8 mouse cellular contexts compared by ENCODE assay signal in genomic region chr11:105182461-105182855, GRCm38 (mm10). TPM values are rescaled to one million over a fixed set of nuclear protein-coding genes. Genes with fewer than 3 reads are reported as not detected.
DNase-seq lines count a peak whose midpoint lies in the region; ATAC-seq lines count a peak whose summit lies in the region.

No protein-coding gene starts in this region.

- peaks cover 13% of the 10 kb centered on the region for H3K36me3 ChIP-seq in forebrain, embryonic 16.5 days (ENCODE audit: control insufficient read depth, insufficient read depth)
- H3K36me3 ChIP-seq in midbrain, embryonic 10.5 days, result peaks cover 46% of the 10 kb centered on the region

- peak overlapping the region; percentile 99 for H3K9ac ChIP-seq in forebrain, embryonic 16.5 days (replicated peaks; ENCODE audit: low read depth, low read length)

- H3K27ac ChIP-seq in forebrain, embryonic 16.5 days (ENCODE audit: low read length), result peak overlapping the region; percentile 84
- peak overlapping the region; percentile 99 for H3K27ac ChIP-seq in midbrain, embryonic 10.5 days (replicated peaks)

- H3K4me3 ChIP-seq in forebrain, embryonic 16.5 days (replicated peaks; ENCODE audit: low read length), result peak overlapping the region; percentile 94
- H3K4me3 ChIP-seq in midbrain, embryonic 10.5 days, result peak overlapping the region; percentile 95

- peaks cover 20% of the 10 kb centered on the region for H3K4me1 ChIP-seq in forebrain, embryonic 16.5 days (replicated peaks; ENCODE audit: control insufficient read depth, insufficient read depth, low read length)
- H3K4me1 ChIP-seq in midbrain, embryonic 10.5 days, result peaks cover 27% of the 10 kb centered on the region

- no peak for ATAC-seq in forebrain, embryonic 16.5 days

- peak overlapping the region; percentile 77 for H3K4me2 ChIP-seq in forebrain, embryonic 16.5 days (ENCODE audit: low read length)

- H3K9me3 ChIP-seq in forebrain, embryonic 16.5 days (ENCODE audit: control insufficient read depth, low read length), result no peaks in the 10 kb centered on the region
- no peaks in the 10 kb centered on the region for H3K9me3 ChIP-seq in midbrain, embryonic 10.5 days (replicated peaks)

- no peaks in the 10 kb centered on the region for H3K27me3 ChIP-seq in forebrain, embryonic 16.5 days (replicated peaks; ENCODE audit: control insufficient read depth, insufficient read depth, low read length)
- H3K27me3 ChIP-seq in midbrain, embryonic 10.5 days (ENCODE audit: low read depth, poor library complexity, severe bottlenecking), result no peaks in the 10 kb centered on the region

- DNase-seq in kidney, adult 9 months, result peak; percentile 23
- DNase-seq in kidney, postnatal 4 days, result no peak
- peak; percentile 28 for DNase-seq in MN1 (ENCODE audit: low spot score)
- no peak for DNase-seq in midbrain, embryonic 10.5 days (ENCODE audit: low spot score)
- no peak for DNase-seq in yolk sac, embryonic 10.5 days (ENCODE audit: low spot score)
- no peak for DNase-seq in urinary bladder, postnatal 4 days (ENCODE audit: low spot score in 2 of 2)
- DNase-seq in urinary bladder, adult 18-20 months (ENCODE audit: low spot score in 2 of 2), result no peak

- 5% methylated on average over 4 of the region's 4 CpGs for WGBS in forebrain, embryonic 16.5 days
- 9% methylated on average over 4 of the region's 4 CpGs for WGBS in midbrain, embryonic 10.5 days

RNA-seq across cellular contexts. Expression of gene Tlk2, which starts 3.9 kb away (rescaled TPM):
- 17.7 and 20.9 TPM in 2 replicates for polyA plus RNA-seq in forebrain, embryonic 16.5 days (2015; fragmentation: Nextera tagmentation; extraction: Ambion mirVana)
- 22.8 and 23.8 TPM in 2 replicates for polyA plus RNA-seq in midbrain, embryonic 10.5 days (2016; fragmentation: Nextera tagmentation; extraction: Ambion mirVana)

RNA-seq across cellular contexts. Expression of gene Gm10842, which starts 35.8 kb away (rescaled TPM):
- not detected in 2 replicates for polyA plus RNA-seq in forebrain, embryonic 16.5 days (2015; fragmentation: Nextera tagmentation; extraction: Ambion mirVana)
- not detected in 2 replicates for polyA plus RNA-seq in midbrain, embryonic 10.5 days (2016; fragmentation: Nextera tagmentation; extraction: Ambion mirVana)

RNA-seq across cellular contexts. Expression of gene Mettl2, which starts 56.2 kb away (rescaled TPM):
- polyA plus RNA-seq in forebrain, embryonic 16.5 days (2015; fragmentation: Nextera tagmentation; extraction: Ambion mirVana), result 30.0 and 30.7 TPM in 2 replicates
- polyA plus RNA-seq in midbrain, embryonic 10.5 days (2016; fragmentation: Nextera tagmentation; extraction: Ambion mirVana), result 51.4 and 56.3 TPM in 2 replicates

Comparison
In these comparisons a context has a peak if more than half of its experiments do, and no peak if none do; other contexts are left out.
1. DNase-seq: peak in kidney, adult 9 months (single experiment) and MN1 (single experiment); none in kidney, postnatal 4 days (0 of 2), midbrain, embryonic 10.5 days (single experiment), yolk sac, embryonic 10.5 days (single experiment), urinary bladder, postnatal 4 days (0 of 2) and urinary bladder, adult 18-20 months (0 of 2).